Mouse (Mus musculus): ENCODE data around the gene Dcps.
"Not testable (repeated sequence)": the region's sequence is repeated elsewhere in the genome, so short reads cannot be mapped to it uniquely, and the experiment has no call there.

Gene Dcps

GRCm38 (mm10) chr9:35176124-35176659, 331 bp upstream of the Dcps start:
- no peak for DNase-seq (ENCODE audit: low spot score in 2 of 2)

- no peak for DNase-seq (ENCODE audit: low spot score in 2 of 2)
Observed at GRCm38 (mm10) chr9:35173331-35173730, 2.5 kb downstream of the Dcps start.

- no peak for DNase-seq (ENCODE audit: low spot score in 2 of 2)
Observed at GRCm38 (mm10) chr9:35170071-35170470, 5.8 kb downstream of the Dcps start.

- DNase-seq (ENCODE audit: low spot score in 2 of 2) = no peak
Observed at GRCm38 (mm10) chr9:35166798-35167635, 8.8 kb downstream of the Dcps start.

- DNase-seq (ENCODE audit: low spot score in 2 of 2) = no peak
Observed at GRCm38 (mm10) chr9:35166144-35166797, 9.6 kb downstream of the Dcps start.

GRCm38 (mm10) chr9:35164142-35164874, 11.6 kb downstream of the Dcps start:
- no peak for DNase-seq (ENCODE audit: low spot score in 2 of 2)

- DNase-seq (ENCODE audit: low spot score in 2 of 2) = no peak
Observed at GRCm38 (mm10) chr9:35163011-35163690, 12.7 kb downstream of the Dcps start.

- no peak for DNase-seq (ENCODE audit: low spot score in 2 of 2)
Observed at GRCm38 (mm10) chr9:35161721-35162120, 14.1 kb downstream of the Dcps start.

GRCm38 (mm10) chr9:35160662-35161061, 15.2 kb downstream of the Dcps start:
- DNase-seq (ENCODE audit: low spot score in 2 of 2) = no peak

GRCm38 (mm10) chr9:35158477-35158876, 17.4 kb downstream of the Dcps start:
- DNase-seq (ENCODE audit: low spot score in 2 of 2) = no peak

- DNase-seq (ENCODE audit: low spot score in 2 of 2) = no peak
Observed at GRCm38 (mm10) chr9:35156862-35157261, 19.0 kb downstream of the Dcps start.

- no peak for DNase-seq (ENCODE audit: low spot score in 2 of 2)
Observed at GRCm38 (mm10) chr9:35156002-35156710, 19.7 kb downstream of the Dcps start.

GRCm38 (mm10) chr9:35152923-35153322, 22.9 kb downstream of the Dcps start:
- DNase-seq (ENCODE audit: low spot score in 2 of 2) = no peak

GRCm38 (mm10) chr9:35148822-35149221, 27.0 kb downstream of the Dcps start:
- not testable (repeated sequence) for DNase-seq (ENCODE audit: low spot score in 2 of 2)

GRCm38 (mm10) chr9:35147261-35147660, 28.6 kb downstream of the Dcps start:
- not testable (repeated sequence) for DNase-seq (ENCODE audit: low spot score in 2 of 2)

GRCm38 (mm10) chr9:35145829-35146228, 30.0 kb downstream of the Dcps start:
- DNase-seq (ENCODE audit: low spot score in 2 of 2) = no peak

- no peak for DNase-seq (ENCODE audit: low spot score in 2 of 2)
Observed at GRCm38 (mm10) chr9:35145118-35145517, 30.7 kb downstream of the Dcps start.

GRCm38 (mm10) chr9:35142221-35142620, 33.6 kb downstream of the Dcps start:
- no peak for DNase-seq (ENCODE audit: low spot score in 2 of 2)

- no peak for DNase-seq (ENCODE audit: low spot score in 2 of 2)
Observed at GRCm38 (mm10) chr9:35139231-35139744, 36.6 kb downstream of the Dcps start.

- DNase-seq (ENCODE audit: low spot score in 2 of 2) = no peak
Observed at GRCm38 (mm10) chr9:35138029-35138428, 37.8 kb downstream of the Dcps start.

GRCm38 (mm10) chr9:35135575-35135974, 40.3 kb downstream of the Dcps start:
- DNase-seq (ENCODE audit: low spot score in 2 of 2) = no peak
